Mouse (Mus musculus) G1E (cell line): ENCODE measurements around the gene Tpm1. TPM values are rescaled to one million over a fixed set of nuclear protein-coding genes. Genes with fewer than 3 reads are reported as not detected.

Source experiments
- ATAC-seq: 2 replicates; pipeline ENCODE4 v1.8.0; 2016; ENCODE audit warnings: mild to moderate bottlenecking; ENCODE audit not compliant: insufficient number of reproducible peaks, poor library complexity, low FRiP score, severe bottlenecking; ENCODE audit errors: extremely low read depth
- DNase-seq: peaks from one replicate; pipeline ENCODE4 v3.0.0; 2012; ENCODE audit warnings: low spot score
- H3K27me3 ChIP-seq: 2 replicates; pipeline ENCODE4 v1.6.1; 2012; ENCODE audit warnings: mild to moderate bottlenecking, low read length, inconsistent platforms; ENCODE audit not compliant: insufficient read depth
- H3K36me3 ChIP-seq: replicated peaks from 2 replicates; pipeline ENCODE3; 2012; ENCODE audit warnings: mild to moderate bottlenecking, inconsistent platforms
- H3K4me1 ChIP-seq: 2 replicates; pipeline ENCODE4 v1.6.1; 2012; ENCODE audit warnings: low read depth, low read length, inconsistent platforms, mixed read lengths; ENCODE audit not compliant: insufficient read depth
- H3K4me3 ChIP-seq: 2 replicates; pipeline ENCODE4 v1.5.1; 2012; ENCODE audit warnings: low read depth, mild to moderate bottlenecking, inconsistent platforms, low read length, moderate library complexity, mixed read lengths
- H3K9me3 ChIP-seq: replicated peaks from 2 replicates; pipeline ENCODE4 v1.6.1; 2012; ENCODE audit warnings: inconsistent platforms
- CTCF ChIP-seq: IDR thresholded peaks from 2 replicates; pipeline ENCODE4 v1.5.1; 2012; ENCODE audit warnings: low read depth, low read length, inconsistent platforms, mixed read lengths
- GATA1 ChIP-seq: IDR thresholded peaks from 2 replicates; pipeline ENCODE4 v1.6.1; 2012; ENCODE audit warnings: borderline replicate concordance, low read length, inconsistent platforms, mixed read lengths
- GATA2 ChIP-seq: IDR thresholded peaks from 2 replicates; pipeline ENCODE4 v1.6.1; 2012; ENCODE audit warnings: low read depth, low read length, inconsistent platforms, borderline replicate concordance
- POLR2AphosphoS5 ChIP-seq: IDR thresholded peaks from 2 replicates; pipeline ENCODE4 v1.6.1; 2012; ENCODE audit warnings: low read depth, low read length, inconsistent platforms; ENCODE audit not compliant: insufficient replicate concordance
- TAL1 ChIP-seq: conservative IDR thresholded peaks from 2 replicates; pipeline ENCODE4 v1.6.1; 2012; ENCODE audit warnings: low read depth, low read length, inconsistent platforms, mixed read lengths
- polyA plus RNA-seq: library from polyadenylated mRNA; stranded (reverse); fragments of >175 nt; gene quantifications from 2 replicates; pipeline ENCODE4 v1.2.3, GENCODE M21; 2012
- total RNA-seq, 2 experiments: library from RNA; stranded (forward) in 1 of 2; stranded (reverse) in 1 of 2; fragments of 200-1000 nt in 1 of 2; fragments of >200 nt in 1 of 2; fragmentation: Nextera tagmentation in 1 of 2; gene quantifications; 2 replicates each; pipeline ENCODE4 v1.2.3; 2014 to 2017

Tpm1 gene
- total and polyA plus RNA-seq, 3 experiments, result 98.8 to 191 (median 171) TPM

DNA sequence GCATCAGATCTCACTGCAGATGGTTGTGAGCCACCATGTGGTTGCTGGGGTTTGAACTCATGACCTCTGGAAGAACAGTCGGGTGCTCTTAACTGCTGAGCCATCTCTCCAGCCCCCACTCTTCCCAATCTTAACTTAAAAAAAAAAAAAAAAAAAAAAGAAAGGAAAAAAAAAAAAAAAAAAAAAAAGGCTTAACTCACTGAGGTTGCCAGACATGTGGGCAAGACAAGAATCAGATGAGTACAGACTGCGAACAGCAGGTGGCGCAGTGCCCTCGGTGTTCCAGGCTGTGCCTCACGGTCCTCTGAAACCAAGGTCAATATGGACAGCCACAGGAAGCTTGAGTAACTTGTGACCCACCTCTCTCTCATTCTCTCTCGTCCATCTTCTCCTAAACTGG, 48.2 kb downstream of the Tpm1 start:
- TF ChIP-seq GATA1 (no peak), CTCF (peak; percentile 66)
- Histone ChIP-seq H3K36me3 (no peaks in the 10 kb centered on the region), H3K4me3 (no peak overlapping the region; the same call in 1 of the 2 replicates), H3K9me3 (no peaks in the 10 kb centered on the region), H3K4me1 (peaks cover 22% of the 10 kb centered on the region), H3K27me3 (0 out of 2 replicates have a peak, but pooled peaks cover 2% of the 10 kb centered on the region)
- ATAC-seq (peak; percentile 49), DNase-seq (peak; percentile 66)

- DNase-seq (no peak), ATAC-seq (no peak)
- H3K27me3 ChIP-seq, result 0 out of 2 replicates have a peak, but pooled peaks cover 2% of the 10 kb centered on the region
- no peaks in the 10 kb centered on the region for H3K36me3 ChIP-seq
- TF ChIP-seq TAL1 (no peak), POLR2AphosphoS5 (no peak), GATA1 (no peak), GATA2 (no peak), CTCF (no peak)
- no peaks in the 10 kb centered on the region for H3K9me3 ChIP-seq
- peaks cover 21% of the 10 kb centered on the region for H3K4me1 ChIP-seq
- H3K4me3 ChIP-seq, result no peak overlapping the region
These were observed 49.5 kb downstream of the Tpm1 start for GRCm38 (mm10) chr9:66999698-67000097.

- ATAC-seq (no peak), DNase-seq (no peak)
- peaks cover 4% of the 10 kb centered on the region; the same call in 1 of the 2 replicates for H3K9me3 ChIP-seq
- no peaks in the 10 kb centered on the region for H3K36me3 ChIP-seq
- H3K4me1 ChIP-seq, result peaks cover 58% of the 10 kb centered on the region
- peaks cover 3% of the 10 kb centered on the region; the same call in 1 of the 2 replicates for H3K27me3 ChIP-seq
- H3K4me3 ChIP-seq, result no peak overlapping the region; the same call in 1 of the 2 replicates
- TF ChIP-seq CTCF, result no peak
- TF ChIP-seq GATA1, result no peak
- no peak for TF ChIP-seq GATA2
- no peak for TF ChIP-seq TAL1
These were observed 57.3 kb downstream of the Tpm1 start for GRCm38 (mm10) chr9:66991750-66992410.

- DNase-seq (no peak), ATAC-seq (no peak)
- Histone ChIP-seq H3K4me3 (no peak overlapping the region), H3K36me3 (no peaks in the 10 kb centered on the region), H3K4me1 (peaks cover 59% of the 10 kb centered on the region), H3K9me3 (peaks cover 4% of the 10 kb centered on the region; the same call in 1 of the 2 replicates), H3K27me3 (peaks cover 5% of the 10 kb centered on the region)
- no peak for TF ChIP-seq GATA1
- TF ChIP-seq CTCF, result no peak
- TF ChIP-seq GATA2, result no peak
- TF ChIP-seq TAL1, result no peak
- TF ChIP-seq POLR2AphosphoS5, result no peak
These were observed 58.0 kb downstream of the Tpm1 start for GRCm38 (mm10) chr9:66991021-66991749.

DNA sequence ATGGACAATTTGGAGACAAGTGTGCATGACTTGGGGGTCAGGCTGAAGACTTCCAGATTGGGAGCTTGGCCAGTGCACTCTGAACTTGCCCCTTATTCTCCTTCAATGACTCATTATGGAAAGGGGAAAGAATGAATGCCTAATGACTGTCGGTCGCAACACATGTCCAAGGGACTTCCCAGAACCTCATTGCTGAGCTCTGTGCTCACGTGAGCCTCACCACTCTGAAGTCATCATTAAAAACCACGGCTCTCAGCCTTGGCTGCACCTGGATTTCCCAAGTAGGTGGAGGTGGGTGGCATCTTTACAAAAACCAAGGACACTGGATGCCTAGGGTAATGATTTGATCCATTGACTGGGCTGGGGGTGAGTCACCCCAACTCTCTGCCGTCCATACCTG, 59.2 kb downstream of the Tpm1 start:
- H3K4me1 ChIP-seq, result peaks cover 59% of the 10 kb centered on the region
- no peaks in the 10 kb centered on the region for H3K36me3 ChIP-seq
- H3K9me3 ChIP-seq, result peaks cover 4% of the 10 kb centered on the region; the same call in 1 of the 2 replicates
- no peak for DNase-seq
- H3K27me3 ChIP-seq, result peaks cover 15% of the 10 kb centered on the region
- no peak for ATAC-seq
- no peak overlapping the region for H3K4me3 ChIP-seq
- TF ChIP-seq GATA1 (no peak), TAL1 (no peak), POLR2AphosphoS5 (no peak), GATA2 (no peak), CTCF (no peak)

DNA sequence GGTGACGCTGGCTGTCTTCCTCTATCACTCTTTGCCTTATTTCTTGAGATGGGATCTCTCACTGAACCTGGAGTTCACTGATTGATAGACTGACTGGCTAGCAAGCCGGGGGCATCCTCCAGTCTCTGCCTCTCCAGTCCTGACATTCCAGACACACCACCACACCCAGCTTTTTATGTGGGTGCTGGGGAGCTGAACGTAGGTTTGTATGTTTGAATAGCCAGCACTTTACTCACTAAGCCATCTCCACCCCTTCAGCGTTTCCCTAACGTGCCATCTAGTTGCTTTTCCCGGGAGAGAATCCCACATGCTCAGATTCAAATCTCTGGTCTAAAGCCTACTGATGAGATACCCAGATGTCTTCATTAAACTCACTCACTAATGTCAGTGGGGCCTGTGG, 59.6 kb downstream of the Tpm1 start:
- H3K4me3 ChIP-seq, result no peak overlapping the region
- peaks cover 18% of the 10 kb centered on the region for H3K27me3 ChIP-seq
- no peaks in the 10 kb centered on the region for H3K36me3 ChIP-seq
- ATAC-seq (no peak), DNase-seq (no peak)
- peaks cover 57% of the 10 kb centered on the region for H3K4me1 ChIP-seq
- TF ChIP-seq TAL1 (no peak), GATA2 (no peak), CTCF (no peak), POLR2AphosphoS5 (no peak), GATA1 (no peak)
- peaks cover 4% of the 10 kb centered on the region; the same call in 1 of the 2 replicates for H3K9me3 ChIP-seq
